19 mouse cellular contexts compared by ENCODE assay signal in genomic region chr12:17538087-17538486, GRCm38 (mm10). TPM values are rescaled to one million over a fixed set of nuclear protein-coding genes. Genes with fewer than 3 reads are reported as not detected.
A peak's percentile ranks its signal among the peaks of the same experiment; 100 is the strongest.
DNase-seq lines count a peak whose midpoint lies in the region; ATAC-seq and TF ChIP-seq lines count a peak whose summit lies in the region.
"Had no signal": no experiment of that assay in that cellular context is flagged by ENCODE, and none has a peak within 500 bp of the region (broad histone marks: within the 10 kb centered on the region; RNA-seq: fewer than 3 reads in every experiment).

No protein-coding gene starts in this region.

- no peaks in the 10 kb centered on the region for H3K9me3 ChIP-seq in liver, embryonic 15.5 days (replicated peaks)
- H3K9me3 ChIP-seq: embryonic facial prominence, embryonic 12.5 days; forebrain, embryonic 13.5 days; heart, embryonic 15.5 days; lung, embryonic 15.5 days; midbrain, embryonic 10.5 days had no signal

- H3K27me3 ChIP-seq in liver, embryonic 15.5 days, result no peaks in the 10 kb centered on the region
- H3K27me3 ChIP-seq in heart, adult 2 months (ENCODE audit: control insufficient read depth, insufficient read depth, low read length), result no peaks in the 10 kb centered on the region
- H3K27me3 ChIP-seq: embryonic facial prominence, embryonic 12.5 days; forebrain, embryonic 13.5 days; heart, embryonic 15.5 days; lung, embryonic 15.5 days had no signal

- no peak for TF ChIP-seq EP300 in heart, adult 2 months (IDR thresholded peaks at IDR 0.05; ENCODE audit: insufficient read depth, low read depth, low read length)

- no peaks in the 10 kb centered on the region for H3K36me3 ChIP-seq in liver, embryonic 15.5 days (replicated peaks)
- H3K36me3 ChIP-seq in heart, adult 2 months (ENCODE audit: control insufficient read depth, insufficient read depth, low read length), result no peaks in the 10 kb centered on the region
- H3K36me3 ChIP-seq: embryonic facial prominence, embryonic 12.5 days; heart, embryonic 15.5 days; lung, embryonic 15.5 days; midbrain, embryonic 10.5 days had no signal

- intact Hi-C loops in heart, adult 2 months (cut with DNase I), result no loop called here

- TF ChIP-seq POLR2A in heart, adult 2 months (IDR thresholded peaks at IDR 0.05; ENCODE audit: insufficient read depth, low read depth, low read length), result no peak

- WGBS in liver, embryonic 15.5 days (ENCODE audit: insufficient replicate concordance), result 28% methylated on average over 3 of the region's 3 CpGs
- WGBS in heart, adult 2 months, result 79% methylated on average over 3 of the region's 3 CpGs

- H3K9ac ChIP-seq in liver, embryonic 15.5 days, result peak overlapping the region; percentile 62
- H3K9ac ChIP-seq in heart, adult 2 months (ENCODE audit: low read depth, low read length), result no peak overlapping the region
- H3K9ac ChIP-seq: embryonic facial prominence, embryonic 12.5 days; forebrain, embryonic 13.5 days; heart, embryonic 15.5 days; lung, embryonic 15.5 days had no signal

- peaks cover 84% of the 10 kb centered on the region for H3K4me1 ChIP-seq in liver, embryonic 15.5 days (replicated peaks)
- H3K4me1 ChIP-seq in heart, adult 2 months (ENCODE audit: control insufficient read depth, insufficient read depth, low read length), result no peaks in the 10 kb centered on the region
- H3K4me1 ChIP-seq: embryonic facial prominence, embryonic 12.5 days; forebrain, embryonic 13.5 days; heart, embryonic 15.5 days; lung, embryonic 15.5 days; midbrain, embryonic 10.5 days had no signal

- H3K27ac ChIP-seq in liver, embryonic 15.5 days (replicated peaks), result peak overlapping the region; percentile 97
- H3K27ac ChIP-seq in heart, adult 2 months, result no peak overlapping the region
- H3K27ac ChIP-seq: embryonic facial prominence, embryonic 12.5 days; forebrain, embryonic 13.5 days; heart, embryonic 15.5 days; hindbrain, postnatal 0 days; kidney, postnatal 0 days; lung, embryonic 15.5 days; midbrain, embryonic 10.5 days had no signal

- no peak for TF ChIP-seq CTCF in heart, adult 2 months (IDR thresholded peaks at IDR 0.05)

- no peaks in the 10 kb centered on the region for H3K79me2 ChIP-seq in heart, adult 2 months (replicated peaks; ENCODE audit: control insufficient read depth, insufficient read depth, low read length)

- peak overlapping the region; percentile 75 for H3K4me2 ChIP-seq in liver, embryonic 15.5 days
- H3K4me2 ChIP-seq: embryonic facial prominence, embryonic 12.5 days; forebrain, embryonic 13.5 days; heart, embryonic 15.5 days; lung, embryonic 15.5 days had no signal

- DNase-seq in c-Kit-negative CD71-positive TER-119-positive erythroid progenitor cells, embryonic 14.5 days (ENCODE audit: low read depth, low spot score), result peak; percentile 79
- peak; percentile 35 to 44 for DNase-seq in spleen, postnatal 14 days (ENCODE audit: low spot score in 2 of 2)
- DNase-seq in cerebellum, postnatal 36 days, result no peak
- no peak for DNase-seq in urinary bladder, postnatal 14 days (ENCODE audit: low spot score)
- no peak for DNase-seq in heart, adult 2 months
- no peak for DNase-seq in lung, postnatal 14 days
- DNase-seq: cerebellum, postnatal 10 days; left cerebral cortex, postnatal 4 days; right cerebral cortex, postnatal 25 days; thymus, postnatal 14 days had no signal

- ATAC-seq in erythroid progenitor cell, adult 5-6 weeks (replicated peaks; ENCODE audit: low FRiP score, poor library complexity, severe bottlenecking), result peak; percentile 89
- peak; percentile 94 for ATAC-seq in liver, embryonic 15.5 days (ENCODE audit: insufficient read depth)
- ATAC-seq: forebrain, embryonic 13.5 days; hindbrain, postnatal 0 days had no signal

- peak overlapping the region; percentile 54 for H3K4me3 ChIP-seq in liver, embryonic 15.5 days (replicated peaks)
- H3K4me3 ChIP-seq in heart, adult 2 months, result no peak overlapping the region
- H3K4me3 ChIP-seq: embryonic facial prominence, embryonic 12.5 days; forebrain, embryonic 13.5 days; heart, embryonic 15.5 days; lung, embryonic 15.5 days; midbrain, embryonic 10.5 days had no signal

RNA-seq across cellular contexts. Expression of gene Odc1, which starts 6.5 kb away (rescaled TPM):
- total RNA-seq in erythroid progenitor cell, adult 5-6 weeks (2015; ENCODE audit: low replicate concordance), result 1,351 and 1,432 TPM in 2 replicates
- total RNA-seq in erythroid progenitor cell, adult 5-6 weeks (2017; ENCODE audit: low replicate concordance), result 1,739 and 2,218 TPM in 2 replicates
- polyA plus RNA-seq in liver, embryonic 15.5 days (2015; fragmentation: Nextera tagmentation; extraction: Ambion mirVana), result 404 and 432 TPM in 2 replicates
- total RNA-seq in heart, adult 2 months (2021), result 10 to 100 TPM; 72.2 to 74.4 TPM
- 52.7 and 76.5 TPM in 2 replicates for polyA plus RNA-seq in heart, adult 2 months (2012; rRNA removed)

Comparison
In these comparisons a context has a peak if more than half of its experiments do, and no peak if none do; other contexts are left out.
1. DNase-seq: peak in c-Kit-negative CD71-positive TER-119-positive erythroid progenitor cells, embryonic 14.5 days (single experiment) and spleen, postnatal 14 days (2 of 2); none in cerebellum, postnatal 36 days (0 of 2), urinary bladder, postnatal 14 days (single experiment), heart, adult 2 months (0 of 2) and lung, postnatal 14 days (single experiment).
2. RNA of gene Odc1, which starts 6.5 kb away (total RNA-seq): 1,351 to 2,218 TPM in erythroid progenitor cell, adult 5-6 weeks; 72.2 to 74.4 TPM in heart, adult 2 months; every median in the first group is over 10 times any median in the second.